Comparison of ENCODE assay signal across 30 mouse cellular contexts in the genomic region with DNA sequence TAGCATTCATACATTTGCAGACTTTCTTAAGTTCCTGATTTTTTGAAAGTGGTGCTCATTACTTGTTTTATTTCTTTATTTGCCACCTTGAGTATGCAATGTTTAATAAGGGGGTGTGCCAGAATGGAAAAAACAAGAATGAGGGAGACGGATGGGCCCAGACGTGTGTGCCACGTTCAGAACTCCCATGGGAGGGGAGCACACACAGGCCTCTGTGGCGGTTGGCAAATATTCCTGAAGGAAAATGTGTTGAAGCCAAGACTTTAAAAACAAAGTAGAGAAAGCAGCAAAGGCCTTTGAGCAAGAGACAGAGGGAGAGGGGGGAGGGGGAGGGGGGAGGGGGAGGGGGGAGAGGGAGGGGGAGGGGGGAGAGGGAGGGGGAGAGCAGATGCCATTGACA. TPM values are rescaled to one million over a fixed set of nuclear protein-coding genes. Genes with fewer than 3 reads are reported as not detected.
DNase-seq lines count a peak whose midpoint lies in the region; ATAC-seq and TF ChIP-seq lines count a peak whose summit lies in the region.
"Had no signal": no experiment of that assay in that cellular context is flagged by ENCODE, and none has a peak within 500 bp of the region (broad histone marks: within the 10 kb centered on the region; RNA-seq: fewer than 3 reads in every experiment).

No protein-coding gene starts in this region.

- intact Hi-C loops in heart, adult 2 months (cut with DNase I), result loop anchor here (5.0 kb wide), 1 partner anchor 422 kb away; no protein-coding TSS in a partner anchor

- TF ChIP-seq CTCF in heart, adult 2 months (IDR thresholded peaks at IDR 0.05), result no peak
- no peak for TF ChIP-seq CTCF in midbrain, postnatal 0 days (IDR thresholded peaks at IDR 0.05)

- WGBS in heart, adult 2 months, result 61% methylated on average over 4 of the region's 4 CpGs
- WGBS in midbrain, embryonic 14.5 days, result 68% methylated on average over 4 of the region's 4 CpGs
- WGBS in midbrain, postnatal 0 days, result 53% methylated on average over 4 of the region's 4 CpGs

- H3K4me2 ChIP-seq in midbrain, embryonic 14.5 days (ENCODE audit: low read length), result no peak overlapping the region
- no peak overlapping the region for H3K4me2 ChIP-seq in midbrain, postnatal 0 days (ENCODE audit: low read depth, low read length, poor library complexity, severe bottlenecking)
- H3K4me2 ChIP-seq: embryonic facial prominence, embryonic 12.5 days; embryonic facial prominence, embryonic 15.5 days; forebrain, embryonic 12.5 days; heart, embryonic 12.5 days; heart, embryonic 15.5 days; hindbrain, embryonic 13.5 days; intestine, embryonic 15.5 days had no signal

- no peaks in the 10 kb centered on the region for H3K79me2 ChIP-seq in heart, adult 2 months (replicated peaks; ENCODE audit: control insufficient read depth, insufficient read depth, low read length)

- DNase-seq in cerebellum, postnatal 10 days, result peak; percentile 69 to 73
- peak; percentile 45 for DNase-seq in heart, adult 11 months
- no peak for DNase-seq in heart, adult 2 months
- peak; percentile 31 for DNase-seq in midbrain, embryonic 14.5 days
- no peak for DNase-seq in midbrain, postnatal 0 days (ENCODE audit: low spot score)
- DNase-seq: adrenal gland, adult 8-10 months; adrenal gland, postnatal 36 days; cerebellum, adult 18-20 months; cerebellum, postnatal 25 days; gastrocnemius, postnatal 10 days; gastrocnemius, postnatal 36 days; heart, postnatal 10 days; heart, postnatal 36 days; kidney, adult 11 months had no signal

- H3K9me3 ChIP-seq in midbrain, embryonic 14.5 days (ENCODE audit: control insufficient read depth, low read length), result no peaks in the 10 kb centered on the region
- no peaks in the 10 kb centered on the region for H3K9me3 ChIP-seq in midbrain, postnatal 0 days (ENCODE audit: low read length)
- H3K9me3 ChIP-seq: embryonic facial prominence, embryonic 15.5 days; forebrain, embryonic 12.5 days; heart, embryonic 15.5 days; intestine, embryonic 15.5 days had no signal

- H3K4me1 ChIP-seq in heart, adult 2 months (ENCODE audit: control insufficient read depth, insufficient read depth, low read length), result no peaks in the 10 kb centered on the region
- H3K4me1 ChIP-seq in midbrain, embryonic 14.5 days (ENCODE audit: control insufficient read depth, insufficient read depth, low read length), result no peaks in the 10 kb centered on the region
- H3K4me1 ChIP-seq in midbrain, postnatal 0 days (ENCODE audit: insufficient read depth, low read length), result no peaks in the 10 kb centered on the region
- H3K4me1 ChIP-seq: embryonic facial prominence, embryonic 12.5 days; embryonic facial prominence, embryonic 15.5 days; forebrain, embryonic 12.5 days; heart, embryonic 15.5 days; hindbrain, embryonic 10.5 days; hindbrain, embryonic 13.5 days; intestine, embryonic 15.5 days had no signal

- no peak for TF ChIP-seq POLR2A in heart, adult 2 months (IDR thresholded peaks at IDR 0.05; ENCODE audit: insufficient read depth, low read depth, low read length)

- TF ChIP-seq EP300 in heart, adult 2 months (IDR thresholded peaks at IDR 0.05; ENCODE audit: insufficient read depth, low read depth, low read length), result no peak

- no peaks in the 10 kb centered on the region for H3K27me3 ChIP-seq in heart, adult 2 months (ENCODE audit: control insufficient read depth, insufficient read depth, low read length)
- H3K27me3 ChIP-seq in midbrain, embryonic 14.5 days (ENCODE audit: control insufficient read depth, insufficient read depth, low read length), result no peaks in the 10 kb centered on the region
- no peaks in the 10 kb centered on the region for H3K27me3 ChIP-seq in midbrain, postnatal 0 days (ENCODE audit: insufficient read depth, low read length)
- H3K27me3 ChIP-seq: embryonic facial prominence, embryonic 12.5 days; embryonic facial prominence, embryonic 15.5 days; forebrain, embryonic 12.5 days; heart, embryonic 12.5 days; heart, embryonic 15.5 days; hindbrain, embryonic 13.5 days; intestine, embryonic 15.5 days had no signal

- no peaks in the 10 kb centered on the region for H3K36me3 ChIP-seq in heart, adult 2 months (ENCODE audit: control insufficient read depth, insufficient read depth, low read length)
- no peaks in the 10 kb centered on the region for H3K36me3 ChIP-seq in midbrain, embryonic 14.5 days (ENCODE audit: control insufficient read depth, insufficient read depth, low read length)
- no peaks in the 10 kb centered on the region for H3K36me3 ChIP-seq in midbrain, postnatal 0 days (ENCODE audit: insufficient read depth, low read length)
- H3K36me3 ChIP-seq: embryonic facial prominence, embryonic 12.5 days; embryonic facial prominence, embryonic 15.5 days; forebrain, embryonic 12.5 days; heart, embryonic 12.5 days; heart, embryonic 15.5 days; hindbrain, embryonic 10.5 days; hindbrain, embryonic 13.5 days; intestine, embryonic 15.5 days had no signal

- no peak overlapping the region for H3K4me3 ChIP-seq in heart, adult 2 months
- no peak overlapping the region for H3K4me3 ChIP-seq in midbrain, embryonic 14.5 days (replicated peaks; ENCODE audit: low read depth, low read length)
- no peak overlapping the region for H3K4me3 ChIP-seq in midbrain, postnatal 0 days (ENCODE audit: low read depth, low read length)
- H3K4me3 ChIP-seq: embryonic facial prominence, embryonic 12.5 days; embryonic facial prominence, embryonic 15.5 days; forebrain, embryonic 12.5 days; heart, embryonic 12.5 days; heart, embryonic 15.5 days; hindbrain, embryonic 10.5 days; hindbrain, embryonic 13.5 days; intestine, embryonic 15.5 days had no signal

- H3K9ac ChIP-seq in heart, adult 2 months (ENCODE audit: low read depth, low read length), result no peak overlapping the region
- H3K9ac ChIP-seq in midbrain, embryonic 14.5 days (replicated peaks; ENCODE audit: low read length), result no peak overlapping the region
- no peak overlapping the region for H3K9ac ChIP-seq in midbrain, postnatal 0 days (replicated peaks; ENCODE audit: low read length, poor library complexity, severe bottlenecking)
- H3K9ac ChIP-seq: embryonic facial prominence, embryonic 12.5 days; embryonic facial prominence, embryonic 15.5 days; forebrain, embryonic 12.5 days; heart, embryonic 12.5 days; heart, embryonic 15.5 days; hindbrain, embryonic 13.5 days; intestine, embryonic 15.5 days had no signal

- H3K27ac ChIP-seq in heart, adult 2 months, result no peak overlapping the region
- H3K27ac ChIP-seq in midbrain, embryonic 14.5 days (replicated peaks; ENCODE audit: low read depth, low read length), result no peak overlapping the region
- H3K27ac ChIP-seq in midbrain, postnatal 0 days (ENCODE audit: low read depth, low read length), result no peak overlapping the region
- H3K27ac ChIP-seq: embryonic facial prominence, embryonic 12.5 days; embryonic facial prominence, embryonic 15.5 days; forebrain, embryonic 12.5 days; heart, embryonic 15.5 days; hindbrain, embryonic 10.5 days; hindbrain, embryonic 13.5 days; intestine, embryonic 15.5 days had no signal

- ATAC-seq in cerebellum, adult (ENCODE audit: insufficient number of reproducible peaks, low FRiP score, low TSS enrichment), result no peak
- no peak for ATAC-seq in midbrain, embryonic 14.5 days (ENCODE audit: low FRiP score, low TSS enrichment)
- ATAC-seq in midbrain, postnatal 0 days (ENCODE audit: low FRiP score), result no peak
- ATAC-seq: CD4-positive, CD25-positive, alpha-beta regulatory T cell, adult 4 months; forebrain, embryonic 16.5 days; hindbrain, embryonic 16.5 days; intestine, embryonic 15.5 days had no signal

RNA-seq across cellular contexts. Expression of a gene that starts 47.3 kb away (rescaled TPM):
- total RNA-seq in heart, adult 2 months (2021), result 1 to 10 TPM; 3.5 to 6.7 TPM
- 5.3 and 6.2 TPM in 2 replicates for polyA plus RNA-seq in heart, adult 2 months (2012; rRNA removed)
- 1.1 TPM in 2 replicates for polyA plus RNA-seq in midbrain, embryonic 14.5 days (2014; fragmentation: Nextera tagmentation; extraction: Ambion mirVana)
- 8.8 and 10.0 TPM in 2 replicates for total RNA-seq in midbrain, postnatal 0 days (2014; rRNA removed)
- polyA plus RNA-seq in midbrain, postnatal 0 days (2015; fragmentation: Nextera tagmentation; extraction: Ambion mirVana), result 1.0 and 1.5 TPM in 2 replicates
- total RNA-seq: common myeloid progenitor, adult 5-6 weeks; granulocyte monocyte progenitor cell, adult 5-6 weeks; MEL had no signal
- polyA plus RNA-seq: C2C12; CD4-positive, CD25-positive, alpha-beta regulatory T cell, adult 4 months had no signal

Comparison
In these comparisons a context has a peak if more than half of its experiments do, and no peak if none do; other contexts are left out.
1. DNase-seq: peak in cerebellum, postnatal 10 days (2 of 2), heart, adult 11 months (single experiment) and midbrain, embryonic 14.5 days (single experiment); none in heart, adult 2 months (0 of 2) and midbrain, postnatal 0 days (single experiment).